Mouse (Mus musculus) megakaryocyte progenitor cell, adult 5-6 weeks (primary cell): ENCODE data around the gene Memo1. TPM values are rescaled to one million over a fixed set of nuclear protein-coding genes. Genes with fewer than 3 reads are reported as not detected.

Experiments used
- ATAC-seq: replicated peaks from 2 replicates; pipeline ENCODE4 v1.8.0; 2016; ENCODE audit warnings: mild to moderate bottlenecking, moderate TSS enrichment, inconsistent platforms; ENCODE audit not compliant: poor library complexity
- total RNA-seq, 2 experiments: library from RNA; stranded (forward) in 1 of 2; stranded (reverse) in 1 of 2; fragments of 157-497, 149-512 nt in 1 of 2; fragments of 200-1000 nt in 1 of 2; gene quantifications; 2 replicates each; pipeline versions ENCODE4 v1.2.3 to v1.2.4; 2015 to 2017

Memo1 gene
- total RNA-seq, 2 experiments from 2014 or later, result 85.1 to 99.8 TPM

DNA sequence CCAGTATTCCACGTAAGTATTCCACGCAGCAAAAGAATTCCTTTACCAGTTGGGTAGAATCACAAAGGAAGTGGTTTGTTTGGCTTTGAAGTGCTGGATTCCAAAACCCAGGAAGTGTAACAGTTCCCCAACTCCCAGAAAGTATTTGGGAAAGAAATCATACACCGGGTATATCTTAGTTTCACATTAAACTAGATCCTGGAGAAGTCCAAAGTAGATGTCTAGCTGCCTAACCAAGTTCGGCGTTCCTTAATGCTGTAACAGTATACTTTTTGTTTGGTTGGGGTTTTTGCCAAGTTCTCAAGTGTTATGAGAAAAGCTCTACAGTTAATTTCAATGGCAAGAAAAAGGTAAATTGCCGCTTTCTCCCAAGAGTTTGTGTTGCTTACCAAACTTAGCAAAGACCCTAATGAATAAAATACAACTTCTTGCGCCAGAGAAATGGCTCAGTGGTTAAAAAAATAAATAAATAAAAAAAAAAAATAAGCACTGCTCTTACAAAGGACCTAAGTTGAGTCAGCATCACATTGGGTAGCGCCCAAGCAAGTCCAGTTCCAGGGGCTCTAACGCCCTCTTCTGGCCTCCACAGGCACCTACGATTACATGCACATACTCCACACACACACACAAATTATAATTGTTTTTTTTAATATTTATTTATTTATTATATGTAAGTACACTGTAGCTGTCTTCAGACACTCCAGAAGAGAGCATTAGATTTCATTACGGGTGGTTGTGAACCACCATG lies 929 bp upstream of the Memo1 start:
- peak; percentile 42 for ATAC-seq

DNA sequence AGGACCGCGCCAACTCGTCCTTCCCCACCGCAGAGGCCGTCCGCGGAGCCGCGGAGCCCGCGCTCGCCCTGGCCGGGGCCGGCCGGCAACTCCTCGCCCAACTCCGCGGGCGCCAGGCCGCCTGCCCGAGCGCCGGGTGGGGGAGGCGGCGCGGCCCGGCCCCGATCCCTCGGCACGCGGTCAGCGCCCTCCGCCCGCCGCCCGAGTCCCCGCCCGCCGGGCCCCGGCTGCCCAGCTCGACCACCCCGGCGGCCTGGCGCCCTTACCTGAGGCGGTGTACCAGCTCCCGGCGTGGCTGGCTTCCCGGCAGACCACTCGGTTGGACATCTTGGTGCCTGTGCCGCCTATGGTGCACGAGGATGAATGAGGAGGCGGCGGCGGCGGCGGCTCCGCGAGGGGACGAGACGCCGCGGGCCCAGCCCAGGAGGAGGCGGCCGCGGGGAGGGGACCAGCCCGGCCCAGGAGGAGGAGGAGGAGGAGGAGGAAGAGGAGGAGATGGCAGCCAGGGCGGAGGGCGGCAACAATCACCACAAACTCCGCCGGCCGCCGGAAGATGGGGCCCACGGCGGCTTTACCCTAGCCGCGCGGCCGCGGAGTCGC lies 795 bp downstream of the Memo1 start:
- ATAC-seq, result peak; percentile 77

DNA sequence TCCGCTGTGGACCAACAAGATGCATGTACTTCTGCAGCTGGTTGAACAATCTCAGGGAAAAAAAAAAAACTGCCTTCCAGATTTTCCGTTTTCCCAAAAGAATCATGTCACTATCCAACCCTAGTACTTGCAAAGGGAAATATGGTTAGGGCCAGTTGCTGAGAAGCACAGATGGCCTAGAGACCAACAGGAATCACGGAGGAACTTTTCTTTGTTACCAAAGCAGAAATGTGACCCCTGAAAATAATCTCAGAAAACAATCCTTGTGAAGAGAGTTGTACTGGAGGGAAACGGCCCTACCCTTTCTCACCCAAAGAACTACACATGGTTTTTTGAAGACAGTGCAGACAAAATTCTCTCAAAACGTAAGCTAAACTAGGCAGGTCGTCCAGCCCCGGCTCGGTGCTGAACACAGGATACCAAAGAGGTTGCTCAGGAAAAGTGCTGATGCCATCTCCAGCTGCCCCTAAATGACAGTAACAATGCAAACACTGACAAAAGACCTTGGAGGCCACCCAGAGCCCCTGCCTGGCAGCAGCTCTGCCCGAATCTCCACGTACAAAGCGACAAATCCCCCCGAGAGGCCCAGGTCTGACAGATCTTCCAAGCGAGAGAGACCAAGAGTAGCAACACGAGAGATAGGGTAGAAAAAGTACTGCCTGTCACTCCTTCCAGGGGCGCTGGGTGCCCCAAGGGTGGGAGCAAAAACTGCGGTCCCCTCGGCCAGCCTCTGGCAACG lies 1.5 kb downstream of the Memo1 start:
- 0 out of 2 replicates have a peak, but pooled peaks have one; percentile 1 for ATAC-seq

DNA sequence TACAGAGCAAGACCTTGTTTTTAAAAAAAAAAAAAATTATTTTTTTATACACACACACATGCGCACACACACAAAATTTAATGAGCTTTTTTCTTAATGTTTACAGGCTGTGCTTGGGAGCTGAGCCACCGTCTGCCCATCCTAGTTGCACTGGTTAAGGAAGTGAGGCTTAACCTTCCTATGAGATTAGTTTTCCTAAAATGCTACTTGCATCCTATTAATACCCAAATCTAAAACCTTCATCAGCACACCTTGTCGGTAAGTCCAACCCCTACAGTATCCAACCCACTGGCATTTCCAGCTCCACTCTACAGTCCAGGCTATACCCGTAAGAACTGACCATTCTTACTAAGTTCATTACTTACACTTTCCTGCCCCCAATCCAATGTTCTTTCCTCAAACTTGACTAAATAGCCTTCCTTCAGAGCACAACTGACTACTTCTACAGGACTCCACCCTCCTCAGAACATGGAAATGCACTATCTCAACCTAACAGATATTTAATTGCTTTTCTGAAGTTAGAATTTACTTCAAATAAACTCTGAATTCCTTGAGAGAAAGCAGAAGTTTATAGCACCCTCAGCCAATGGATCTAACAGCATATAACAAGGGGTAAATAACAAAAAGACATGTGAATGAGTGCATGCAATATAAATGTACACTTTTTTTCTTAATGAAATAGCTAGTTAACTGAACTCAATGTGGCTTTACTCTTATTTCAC lies 3.5 kb downstream of the Memo1 start:
- ATAC-seq, result no peak

DNA sequence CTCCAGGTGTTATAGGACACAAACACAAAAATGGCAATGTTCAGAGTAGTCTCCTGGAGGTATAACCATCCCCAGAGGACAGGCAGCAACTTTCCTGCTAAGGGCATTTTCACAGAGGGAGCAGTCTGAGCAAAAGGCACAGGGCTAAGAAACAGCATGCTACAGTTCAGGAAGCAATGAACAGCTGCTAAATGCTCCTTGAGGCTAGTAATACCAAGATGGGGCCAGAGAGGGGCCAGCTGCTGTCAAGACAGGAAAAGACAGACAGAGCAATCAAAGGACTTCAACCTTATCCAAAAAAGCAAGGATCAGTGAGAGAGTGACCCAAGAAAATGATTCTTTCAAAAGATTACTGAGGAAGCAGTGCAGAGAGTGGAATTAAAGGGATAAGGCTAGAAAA lies 4.5 kb downstream of the Memo1 start:
- ATAC-seq, result no peak

DNA sequence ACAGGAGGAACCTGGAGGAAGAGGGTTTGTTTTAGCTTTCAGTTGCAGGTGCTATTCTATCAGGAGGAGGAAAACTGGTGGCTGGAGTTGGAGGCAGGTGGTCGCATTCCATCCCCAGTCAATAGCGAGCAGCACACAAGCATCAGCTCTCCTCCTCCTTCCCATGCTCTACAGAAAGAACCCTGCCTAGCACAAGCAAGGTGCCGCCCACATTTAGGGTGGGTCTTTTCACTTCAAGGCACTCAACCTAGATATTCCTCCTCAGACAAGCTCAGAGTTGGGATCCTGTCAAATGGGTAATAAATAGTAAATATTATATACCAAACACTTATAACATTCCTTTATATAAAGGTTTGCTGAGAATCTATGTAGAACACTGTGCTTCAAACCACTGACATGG lies 5.1 kb downstream of the Memo1 start:
- no peak for ATAC-seq

DNA sequence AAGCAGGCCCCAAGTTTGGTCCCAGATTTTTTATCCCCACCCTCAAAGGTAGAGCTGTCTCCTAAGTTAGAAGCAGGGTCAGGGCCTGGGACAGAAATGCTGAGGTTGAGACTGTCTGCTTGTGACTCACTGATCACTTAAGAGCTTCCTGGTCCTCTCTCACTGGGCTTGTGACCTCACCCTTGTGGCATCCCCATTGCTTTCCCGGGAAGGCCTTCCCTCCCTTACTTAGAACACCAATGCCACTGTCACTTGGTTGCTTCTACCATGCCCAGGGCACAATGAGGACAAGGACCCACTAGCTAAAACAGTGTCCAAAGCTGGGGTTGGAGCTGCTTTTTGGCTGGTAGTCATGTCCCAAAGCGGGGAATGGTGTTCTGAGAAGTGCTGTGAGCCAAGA lies 6.7 kb downstream of the Memo1 start:
- no peak for ATAC-seq

DNA sequence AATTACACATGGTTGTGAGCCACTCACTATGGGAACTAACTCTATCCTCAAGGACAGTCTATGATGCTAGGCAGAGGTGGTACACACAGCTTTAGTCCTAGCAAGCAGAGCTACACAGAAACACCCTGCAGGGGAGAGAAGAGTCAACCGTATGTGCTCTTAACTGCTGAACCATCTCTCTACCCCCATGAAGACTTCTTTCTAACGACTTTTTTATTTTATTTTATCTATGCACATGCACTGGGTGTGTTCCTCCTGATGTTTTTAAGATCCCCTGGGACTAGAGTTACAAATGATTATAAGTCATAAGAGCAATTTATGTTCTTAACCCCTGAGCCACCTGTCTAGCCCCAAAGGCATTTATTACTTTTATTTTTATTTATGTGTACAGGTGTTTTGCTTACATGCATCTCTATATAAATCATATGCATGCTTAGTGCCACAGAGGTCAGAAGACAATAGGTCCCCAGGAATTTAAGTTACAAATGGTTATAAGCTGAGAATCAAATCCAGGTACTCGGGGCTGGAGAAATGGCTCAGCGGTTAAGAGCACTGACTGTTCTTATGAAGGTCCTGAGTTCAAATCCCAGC lies 9.1 kb downstream of the Memo1 start:
- ATAC-seq, result peak; percentile 78

DNA sequence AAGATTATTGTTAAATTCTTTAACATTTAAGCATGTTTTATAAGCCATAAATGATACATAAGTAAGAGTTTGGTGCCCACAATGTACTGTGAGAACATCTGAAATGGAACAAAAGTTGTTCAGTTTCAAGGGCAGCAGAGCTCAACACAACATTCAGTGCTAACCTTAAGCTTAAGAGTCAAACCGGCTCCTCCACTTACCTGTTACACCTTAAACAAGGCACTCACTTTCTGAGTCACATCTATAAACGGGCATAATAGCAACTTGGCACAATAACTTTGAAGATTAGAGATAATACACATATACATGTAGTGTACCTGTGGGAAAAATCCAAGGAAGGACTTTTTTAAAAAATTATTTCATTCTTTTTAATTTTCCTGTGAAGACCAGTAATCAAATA lies 9.6 kb downstream of the Memo1 start:
- ATAC-seq, result no peak

DNA sequence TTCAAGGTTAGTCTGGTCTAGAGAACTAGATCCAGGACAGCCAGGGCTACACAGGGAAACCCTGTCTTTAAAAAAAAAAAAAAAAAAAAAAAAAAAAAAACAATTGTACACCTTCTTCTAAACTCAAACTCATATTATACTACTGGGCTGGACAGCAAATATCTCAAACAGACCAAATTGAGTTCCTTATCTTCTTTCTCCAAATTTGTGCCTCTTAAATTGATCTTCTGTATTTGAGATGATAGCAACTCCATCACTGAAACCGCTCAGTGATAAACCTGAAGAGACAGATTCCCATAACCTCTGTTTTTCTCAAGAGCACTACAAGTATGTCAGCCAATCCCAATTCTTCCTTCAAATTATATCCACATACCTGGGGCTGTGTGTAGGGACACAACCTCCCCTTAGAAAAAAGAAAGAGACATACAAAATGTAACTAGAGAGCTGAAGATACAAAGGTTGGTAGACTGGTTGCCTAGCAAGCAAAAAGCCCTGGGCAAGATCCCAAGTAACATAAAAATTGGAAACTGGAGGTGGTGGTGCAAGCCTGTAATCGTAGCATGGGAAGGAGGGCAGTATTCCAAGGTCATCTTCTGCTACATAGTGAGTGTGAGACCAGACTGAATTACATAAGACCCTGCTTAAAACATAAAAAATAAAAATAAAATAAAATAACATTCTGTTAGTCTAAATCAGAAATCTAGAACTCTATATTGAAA lies 10.8 kb downstream of the Memo1 start:
- ATAC-seq, result peak; percentile 37

DNA sequence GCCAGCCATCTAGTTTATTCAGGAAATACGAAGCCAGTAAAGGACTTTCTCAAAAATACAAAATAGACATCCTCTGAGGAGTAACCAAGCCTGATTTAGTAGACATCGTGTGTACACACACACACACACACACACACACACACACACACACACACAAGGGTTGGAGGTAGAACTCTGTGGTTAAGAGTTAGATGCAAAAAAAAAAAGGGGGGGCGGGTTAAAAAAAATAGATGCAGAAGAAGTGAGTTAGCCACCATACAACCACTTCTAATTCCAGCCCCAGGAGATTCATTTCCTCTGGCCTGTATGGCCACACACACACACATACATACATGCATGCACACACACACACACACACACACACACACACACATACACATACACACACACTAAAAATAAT lies 13.3 kb downstream of the Memo1 start:
- no peak for ATAC-seq

DNA sequence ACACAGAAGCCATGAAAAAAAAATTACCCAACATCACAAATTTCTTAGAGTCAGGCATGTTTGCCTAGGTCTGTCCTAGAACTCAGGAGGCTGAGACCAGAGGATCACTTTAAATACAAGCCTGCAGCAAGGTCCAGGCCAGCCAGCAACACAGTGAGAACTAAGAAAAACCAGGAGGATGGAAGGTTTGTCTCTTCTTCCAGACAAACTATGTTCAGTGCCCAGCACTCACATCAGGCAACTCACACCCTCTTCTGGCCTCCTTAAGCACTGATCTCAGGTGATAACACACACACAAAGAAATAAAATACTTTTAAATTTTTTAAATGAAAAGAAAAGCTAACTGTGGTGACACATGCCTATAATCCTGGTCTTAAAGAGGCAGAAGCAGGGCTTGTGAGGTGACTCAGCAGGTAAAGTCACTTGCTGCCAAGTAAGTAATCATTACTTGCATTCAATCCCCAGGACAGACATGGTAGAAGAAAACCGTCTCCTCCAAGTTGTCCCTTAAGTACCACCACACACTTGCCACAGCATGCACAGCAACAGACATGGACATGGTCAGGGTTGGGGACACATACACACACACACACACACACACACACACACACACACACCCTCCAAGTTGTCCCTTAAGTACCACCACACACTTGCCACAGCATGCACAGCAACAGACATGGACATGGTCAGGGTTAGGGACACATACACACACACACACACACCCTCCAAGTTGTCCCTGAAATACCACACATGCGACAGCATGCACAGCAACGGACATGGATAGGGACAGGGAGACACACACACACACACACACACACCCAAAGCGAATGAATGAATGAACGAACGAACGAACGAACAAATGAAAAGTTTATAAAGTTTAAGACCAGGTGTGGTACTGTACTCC lies 16.1 kb downstream of the Memo1 start:
- ATAC-seq, result peak; percentile 57

DNA sequence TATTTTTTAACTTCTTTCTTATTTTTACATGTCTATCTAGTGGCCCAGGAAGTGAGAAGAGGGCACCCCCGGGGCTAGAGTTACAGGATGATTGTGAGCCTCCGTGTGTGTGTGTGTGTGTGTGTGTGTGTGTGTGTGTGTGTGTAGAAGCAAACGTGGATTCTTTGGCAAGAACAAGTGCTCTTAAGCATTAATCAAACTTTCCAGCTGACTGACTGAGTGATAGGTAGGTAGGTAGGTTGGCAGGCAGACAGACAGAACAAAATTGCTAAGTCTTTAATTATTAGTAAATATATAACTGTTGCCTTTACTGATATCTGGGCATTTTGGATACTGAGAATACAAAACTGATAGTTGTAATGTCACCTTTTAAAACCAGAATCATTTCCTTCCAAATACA lies 20.9 kb downstream of the Memo1 start:
- no peak for ATAC-seq

DNA sequence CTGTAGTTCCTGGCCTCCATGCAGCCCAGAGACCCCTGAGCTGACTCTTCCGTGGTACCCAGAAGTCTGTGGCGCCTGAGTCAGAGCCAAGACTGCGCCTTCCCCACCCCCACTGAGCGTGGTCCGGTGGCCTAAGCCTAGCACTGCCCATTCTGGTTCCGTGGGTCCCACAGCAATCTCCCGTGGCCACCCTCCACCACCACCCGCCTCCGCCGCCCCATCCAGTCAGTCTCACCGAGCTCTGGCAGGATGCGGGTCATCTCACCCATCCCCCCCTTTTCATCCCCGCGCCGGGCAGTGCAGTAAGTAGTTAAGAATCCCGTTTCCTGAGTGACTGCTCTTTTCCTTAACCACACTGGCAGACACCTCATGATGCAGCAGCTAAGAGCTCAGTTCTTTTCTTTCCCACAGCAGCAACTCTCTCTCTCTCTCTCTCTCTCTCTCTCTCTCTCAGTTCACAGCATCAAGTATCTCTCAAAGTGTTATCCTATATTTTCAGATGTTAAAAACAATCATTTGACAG lies 22.6 kb downstream of the Memo1 start:
- ATAC-seq, result no peak

DNA sequence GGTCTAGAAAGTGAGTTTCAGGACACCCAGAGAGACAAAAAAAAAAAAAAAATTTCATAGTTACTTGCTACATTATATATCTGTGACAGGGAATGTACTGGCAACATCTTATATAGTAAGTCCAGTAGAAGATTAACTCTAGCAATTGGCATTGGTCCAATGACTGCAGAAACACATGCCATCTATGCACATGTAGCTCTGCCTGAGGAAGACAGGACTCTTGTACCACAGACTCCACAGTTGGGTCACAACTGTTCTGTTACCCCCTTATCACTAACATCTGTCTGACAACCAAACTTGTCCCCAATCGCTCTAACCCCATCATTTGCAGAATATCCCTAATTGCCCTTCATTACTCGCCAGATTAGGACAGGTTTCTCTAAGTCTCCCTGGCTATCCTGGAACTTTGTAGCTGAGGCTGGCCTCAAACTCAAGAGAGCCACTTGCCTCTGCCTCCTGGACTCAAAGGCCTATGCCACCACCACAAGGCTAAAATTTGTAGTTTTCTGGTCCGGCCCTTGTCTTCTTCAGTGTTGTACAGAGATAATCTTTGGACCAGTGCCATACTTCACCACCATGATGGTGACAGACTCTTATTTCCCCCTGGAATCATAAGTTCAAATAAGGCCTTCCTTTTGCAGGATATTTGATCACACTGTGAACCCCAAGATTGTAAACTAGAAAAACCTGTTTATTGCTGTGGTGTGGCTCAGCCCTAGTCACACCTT lies 23.6 kb downstream of the Memo1 start:
- ATAC-seq, result peak; percentile 47

DNA sequence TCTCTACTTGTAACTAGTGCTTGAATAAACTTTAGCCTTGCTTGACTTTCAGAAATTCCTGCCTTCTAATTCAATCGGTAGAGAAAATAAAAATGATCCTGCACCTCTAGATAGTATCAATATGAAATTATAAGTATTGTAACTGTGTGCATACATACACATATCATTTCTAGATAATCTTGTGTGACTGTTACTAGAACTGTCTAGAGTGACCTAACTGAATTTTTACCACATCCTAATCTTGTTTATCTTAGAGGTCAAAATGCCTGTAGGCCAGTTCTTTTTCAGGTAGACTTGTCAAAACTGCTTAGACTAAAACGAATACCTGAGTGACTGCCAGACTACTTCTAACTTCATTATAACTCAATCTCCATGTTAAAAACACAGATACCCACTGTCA lies 25.1 kb downstream of the Memo1 start:
- no peak for ATAC-seq

DNA sequence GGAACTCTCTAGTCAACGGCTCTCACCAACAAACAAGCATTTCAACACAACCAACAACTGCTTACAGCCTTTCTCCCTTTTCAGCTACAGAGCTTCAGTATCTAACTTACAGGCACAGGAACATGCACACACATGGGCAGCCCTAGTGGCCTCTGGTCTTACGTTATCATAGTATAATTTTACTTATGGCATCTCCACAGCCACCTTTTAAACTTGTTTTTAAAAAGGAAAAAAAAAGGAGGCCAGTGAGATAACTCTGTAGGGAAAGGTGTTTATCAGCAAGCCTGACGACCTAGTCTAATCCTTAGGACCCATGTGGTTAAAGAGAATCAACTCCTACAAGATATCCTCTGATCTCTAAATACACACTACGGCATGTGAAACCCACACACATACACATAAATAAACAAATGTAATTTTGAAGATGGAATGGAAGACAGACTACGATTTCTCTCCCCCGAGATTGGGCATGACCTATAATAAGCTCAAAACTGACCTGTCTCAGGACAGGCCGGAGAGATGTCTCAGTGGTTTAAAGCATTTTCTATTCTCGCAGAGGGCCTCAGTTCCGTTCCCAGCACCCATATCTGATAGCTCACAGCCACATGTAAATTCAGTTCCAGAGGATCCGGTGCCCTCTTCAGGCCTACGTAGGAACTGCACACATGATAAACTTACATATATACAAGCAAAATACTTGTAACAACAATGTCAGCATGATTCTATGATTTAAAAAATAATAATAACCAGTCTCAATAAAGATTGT lies 27.7 kb downstream of the Memo1 start:
- ATAC-seq, result peak; percentile 75

DNA sequence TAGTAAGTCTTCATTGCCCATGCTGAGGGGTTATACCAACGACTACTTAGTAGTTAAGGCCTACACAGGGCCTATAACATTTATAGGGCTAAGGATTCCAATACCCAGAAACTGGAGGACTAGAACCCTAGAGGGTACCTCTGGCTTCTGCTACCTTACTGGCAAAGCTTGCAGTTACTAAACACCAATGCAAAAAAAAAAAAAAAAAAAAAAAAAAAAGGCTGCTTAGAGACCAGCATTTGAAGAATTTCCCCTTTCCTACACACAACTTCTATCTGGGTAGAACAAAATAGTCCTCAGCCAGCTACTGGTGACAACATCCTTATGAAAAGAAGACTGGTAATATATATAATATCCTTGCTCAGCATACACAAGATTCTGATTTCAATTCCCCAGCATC lies 29.7 kb downstream of the Memo1 start:
- no peak for ATAC-seq
